Comparison of ENCODE assay signal across 7 mouse cellular contexts in the genomic region with DNA sequence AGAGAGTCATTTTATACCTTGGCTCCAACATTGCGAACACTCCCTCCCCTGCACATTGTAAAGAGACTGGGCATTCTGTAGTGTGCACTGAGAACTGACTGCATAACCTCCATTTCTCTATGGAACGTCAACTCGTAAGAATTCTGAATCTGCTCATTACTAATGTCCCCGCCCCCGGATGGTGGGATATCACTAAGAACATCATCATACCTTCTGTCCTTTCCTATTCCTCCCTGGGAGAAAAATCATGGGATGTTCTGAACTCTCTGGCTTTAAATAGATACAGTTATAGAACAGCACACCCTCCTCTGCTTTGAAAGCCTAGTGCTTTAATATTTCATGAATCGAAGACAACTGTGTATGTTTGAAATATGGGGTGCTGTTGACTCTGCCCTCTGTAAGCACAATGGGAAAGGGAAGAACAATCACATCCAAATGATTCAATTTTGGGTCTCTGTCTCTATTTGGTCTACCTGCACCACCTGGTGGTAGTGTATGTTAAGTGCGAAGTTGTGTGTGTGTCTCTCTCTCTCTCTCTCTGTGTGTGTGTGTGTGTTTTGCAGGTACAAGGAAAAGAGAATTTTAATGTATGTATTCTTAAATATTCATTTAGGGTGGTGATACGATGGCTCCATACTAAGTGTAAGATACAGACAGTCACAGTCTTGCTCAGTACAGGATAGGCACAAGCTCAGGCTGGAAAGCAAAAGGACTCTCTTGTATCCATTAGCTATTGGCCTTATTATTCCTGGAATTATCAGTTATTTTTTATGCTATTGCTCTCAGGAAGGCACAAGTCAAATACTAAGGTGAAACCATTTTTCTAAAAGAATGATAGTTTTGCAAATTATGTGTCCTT. TPM values are rescaled to one million over a fixed set of nuclear protein-coding genes. Genes with fewer than 3 reads are reported as not detected.
DNase-seq lines count a peak whose midpoint lies in the region; ATAC-seq and TF ChIP-seq lines count a peak whose summit lies in the region.

No protein-coding gene starts in this region.

- ATAC-seq in intestine, embryonic 15.5 days = no peak

- H3K4me2 ChIP-seq in intestine, embryonic 15.5 days (replicated peaks) = no peak overlapping the region

- no peak overlapping the region for H3K27ac ChIP-seq in ES-E14 (ENCODE audit: insufficient read depth, low read depth, low read length, poor library complexity, severe bottlenecking)
- no peak overlapping the region for H3K27ac ChIP-seq in layer of hippocampus, adult 2 months
- no peak overlapping the region for H3K27ac ChIP-seq in intestine, embryonic 15.5 days

- WGBS in intestine, embryonic 15.5 days = 77% methylated on average over 8 of the region's 8 CpGs

- no peaks in the 10 kb centered on the region for H3K9me3 ChIP-seq in ES-E14 (ENCODE audit: control insufficient read depth, insufficient read depth, low read depth, low read length)
- no peaks in the 10 kb centered on the region for H3K9me3 ChIP-seq in intestine, embryonic 15.5 days

- DNase-seq in left cerebral cortex, postnatal 25 days (ENCODE audit: low spot score in 2 of 2) = peak; percentile 29
- DNase-seq in left cerebral cortex, adult 11 months (ENCODE audit: low spot score) = no peak
- DNase-seq in ES-E14 (ENCODE audit: low read depth, low spot score) = no peak
- peak; percentile 40 for DNase-seq in adrenal gland, postnatal 10 days
- peak in 1 of 2 experiments; percentile 24 for DNase-seq in layer of hippocampus, adult 2 months (ENCODE audit: low spot score in 2 of 2)
- no peak for DNase-seq in ovary, postnatal 36 days (ENCODE audit: low spot score)

- peak; percentile 71 for TF ChIP-seq CTCF in layer of hippocampus, adult 2 months (conservative IDR thresholded peaks at IDR 0.05)

- no peaks in the 10 kb centered on the region for H3K36me3 ChIP-seq in ES-E14 (ENCODE audit: control insufficient read depth, insufficient read depth, low read length, poor library complexity, severe bottlenecking)
- H3K36me3 ChIP-seq in intestine, embryonic 15.5 days = no peaks in the 10 kb centered on the region

- H3K27me3 ChIP-seq in intestine, embryonic 15.5 days (replicated peaks) = no peaks in the 10 kb centered on the region

- no peak overlapping the region for H3K4me3 ChIP-seq in ES-E14 (ENCODE audit: insufficient read depth in 1 of 2, low read depth in 1 of 2, low read length in 2 of 2, poor library complexity in 1 of 2, severe bottlenecking in 1 of 2)
- H3K4me3 ChIP-seq in layer of hippocampus, adult 2 months = no peak overlapping the region
- H3K4me3 ChIP-seq in intestine, embryonic 15.5 days (replicated peaks) = no peak overlapping the region

- H3K9ac ChIP-seq in ES-E14 (ENCODE audit: insufficient read depth, low read depth, low read length, poor library complexity, severe bottlenecking) = no peak overlapping the region
- no peak overlapping the region for H3K9ac ChIP-seq in intestine, embryonic 15.5 days

- in situ Hi-C loops in ES-E14 (cut with MboI; ENCODE audit: low sequenced_read_pairs in 2 of 2, unreplicated experiment in 2 of 2) = no loop called here

- no peaks in the 10 kb centered on the region for H3K4me1 ChIP-seq in ES-E14 (ENCODE audit: control insufficient read depth in 2 of 2, insufficient read depth in 2 of 2, low read length in 2 of 2, poor library complexity in 1 of 2)
- no peaks in the 10 kb centered on the region for H3K4me1 ChIP-seq in intestine, embryonic 15.5 days (replicated peaks)

- intact Hi-C loops in left cerebral cortex, postnatal 25 days (cut with DNase I) = no loop called here

TF ChIP-seq in ES-E14, 5 proteins besides CTCF, POLR2A, EP300 and RAD21:
- TF ChIP-seq HCFC1 (IDR thresholded peaks at IDR 0.05; ENCODE audit: borderline replicate concordance, insufficient read depth, low read length) = no peak
- TF ChIP-seq ZNF384 (IDR thresholded peaks at IDR 0.05; ENCODE audit: low read depth, low read length) = no peak
- TF ChIP-seq ZC3H11A (IDR thresholded peaks at IDR 0.05; ENCODE audit: borderline replicate concordance, low read depth, low read length) = 0 out of 2 replicates have a peak, but pooled peaks have one; percentile 13

RNA-seq across cellular contexts. Expression of a gene that starts 1.1 kb away (rescaled TPM):
- not detected for total RNA-seq in left cerebral cortex, postnatal 25 days (2021)
- 0.09 and 0.26 TPM in 2 replicates for total RNA-seq in ES-E14 (2012; rRNA removed)
- 1 to 10 TPM; 1.5 to 1.9 TPM for total RNA-seq in adrenal gland, postnatal 10 days (2021)
- 1 to 10 TPM in 1 of 2 experiments, under 1 TPM in 1; 0.51 to 1.5 TPM for total RNA-seq in layer of hippocampus, adult 2 months (2021)
- 0.38 and 0.49 TPM in 2 replicates for polyA plus RNA-seq in intestine, embryonic 15.5 days (2015; fragmentation: Nextera tagmentation; extraction: Ambion mirVana)

Comparison
In these comparisons a context has a peak if more than half of its experiments do, and no peak if none do; other contexts are left out.
1. DNase-seq: peak in left cerebral cortex, postnatal 25 days (2 of 2) and adrenal gland, postnatal 10 days (single experiment); none in left cerebral cortex, adult 11 months (single experiment), ES-E14 (single experiment) and ovary, postnatal 36 days (single experiment).